Mouse (Mus musculus) cortical plate, adult 2 months (tissue): Measurements from ENCODE around the gene Hoxc5. TPM values are rescaled to one million over a fixed set of nuclear protein-coding genes. Genes with fewer than 3 reads are reported as not detected.

Source experiments
- H3K27ac ChIP-seq: fragments of 200-500 bp; 2 replicates; pipeline ENCODE4 v1.5.1; 2012; ENCODE audit warnings: low read length, control low read depth, inconsistent platforms; ENCODE audit not compliant: insufficient read depth
- H3K4me1 ChIP-seq: fragments of 200-500 bp; 2 replicates; pipeline ENCODE4 v1.6.1; 2011; ENCODE audit warnings: low read length; ENCODE audit not compliant: control insufficient read depth, insufficient read depth
- H3K4me3 ChIP-seq: fragments of 200-500 bp; 2 replicates; pipeline ENCODE4 v1.5.1; 2011; ENCODE audit warnings: mild to moderate bottlenecking, low read length, control low read depth; ENCODE audit not compliant: insufficient read depth
- CTCF ChIP-seq: fragments of 200-500 bp; IDR thresholded peaks from 2 replicates; pipeline ENCODE4 v1.5.1; 2011; ENCODE audit warnings: mild to moderate bottlenecking, control low read depth, low read length; ENCODE audit not compliant: insufficient read depth; ENCODE audit errors: extremely low read depth
- POLR2A ChIP-seq: fragments of 200-500 bp; IDR thresholded peaks from 2 replicates; pipeline ENCODE4 v1.6.1; 2011; ENCODE audit warnings: mild to moderate bottlenecking, low read length, control low read depth; ENCODE audit not compliant: insufficient read depth; ENCODE audit errors: extremely low read depth
- polyA plus RNA-seq: library from polyadenylated mRNA; depleted of rRNA; stranded (reverse); fragments of >200 nt; gene quantifications from 2 replicates; pipeline ENCODE4 v1.2.3, GENCODE M21; 2012

Hoxc5 gene
- polyA plus RNA-seq, 1 experiment, result not detected

DNA sequence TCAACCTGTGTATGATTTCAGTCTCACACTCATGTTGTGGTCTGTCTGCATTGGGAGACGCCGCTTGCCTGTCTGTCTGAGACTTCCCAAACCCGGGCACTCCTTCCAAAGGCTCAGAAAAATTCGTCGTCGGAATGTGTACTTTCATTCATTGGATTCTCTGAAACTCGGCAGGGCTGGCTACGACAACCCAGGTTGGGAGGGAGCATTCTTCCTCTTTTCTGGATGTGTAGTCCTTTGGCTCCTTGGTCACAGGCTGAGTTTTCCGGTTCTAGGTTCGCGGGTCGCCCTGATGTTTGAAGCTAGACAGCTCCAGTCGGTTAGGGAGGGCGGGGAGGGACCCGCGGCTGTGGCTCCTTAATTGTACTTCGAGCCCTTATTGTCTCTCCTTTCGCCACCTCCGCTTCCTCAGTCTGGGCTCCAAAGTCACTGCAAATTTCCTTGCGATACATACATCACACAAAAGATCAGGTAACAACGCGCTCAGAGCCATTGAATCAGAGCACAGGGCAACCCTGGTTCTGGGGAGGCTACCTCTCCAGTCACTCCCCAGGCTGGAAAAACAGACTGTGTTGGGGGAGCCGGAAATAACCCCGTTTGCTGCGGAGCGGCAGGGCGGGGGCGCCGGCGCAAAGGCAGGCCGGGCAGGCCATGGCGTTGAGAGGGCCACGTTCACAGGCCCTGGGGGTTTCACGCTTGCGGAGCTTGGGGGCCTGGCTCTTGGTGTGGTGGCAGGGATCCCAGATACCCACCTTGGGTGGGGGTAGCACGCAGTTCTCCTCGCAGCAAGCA is 9.6 kb downstream of the Hoxc5 start:
- Histone ChIP-seq H3K4me3 (no peak overlapping the region), H3K27ac (no peak overlapping the region), H3K4me1 (no peaks in the 10 kb centered on the region)
- TF ChIP-seq POLR2A, result no peak
- no peak for TF ChIP-seq CTCF

DNA sequence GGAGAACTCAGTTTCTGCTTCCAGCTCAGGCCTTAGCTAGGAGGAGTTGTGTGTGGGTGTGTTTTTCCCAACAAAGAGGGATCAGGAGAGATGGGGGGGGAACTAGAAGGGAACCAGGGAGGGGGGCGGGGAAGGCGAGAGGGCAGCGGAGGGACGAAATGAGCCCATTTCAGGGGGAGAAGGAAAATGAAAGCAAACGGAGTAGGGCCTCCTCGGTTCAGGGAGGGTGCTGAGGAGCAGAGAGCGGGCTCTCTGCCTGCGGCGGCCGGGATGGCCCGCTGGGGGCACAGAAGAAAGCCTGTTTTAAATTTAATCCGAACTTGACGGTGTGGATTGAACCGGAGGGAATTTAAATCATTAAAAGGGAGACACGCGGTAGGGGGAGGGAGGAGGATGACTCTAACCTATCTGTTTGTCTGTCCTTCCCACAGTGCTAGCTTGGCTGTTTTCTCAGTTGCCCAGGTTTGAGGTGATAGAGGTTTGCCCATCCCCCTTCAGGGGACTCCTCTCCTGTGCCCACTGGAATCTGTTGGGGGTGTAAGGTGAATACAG is 10.3 kb downstream of the Hoxc5 start:
- no peaks in the 10 kb centered on the region for H3K4me1 ChIP-seq
- H3K27ac ChIP-seq, result no peak overlapping the region
- no peak overlapping the region for H3K4me3 ChIP-seq
- TF ChIP-seq POLR2A, result no peak
- TF ChIP-seq CTCF, result no peak

DNA sequence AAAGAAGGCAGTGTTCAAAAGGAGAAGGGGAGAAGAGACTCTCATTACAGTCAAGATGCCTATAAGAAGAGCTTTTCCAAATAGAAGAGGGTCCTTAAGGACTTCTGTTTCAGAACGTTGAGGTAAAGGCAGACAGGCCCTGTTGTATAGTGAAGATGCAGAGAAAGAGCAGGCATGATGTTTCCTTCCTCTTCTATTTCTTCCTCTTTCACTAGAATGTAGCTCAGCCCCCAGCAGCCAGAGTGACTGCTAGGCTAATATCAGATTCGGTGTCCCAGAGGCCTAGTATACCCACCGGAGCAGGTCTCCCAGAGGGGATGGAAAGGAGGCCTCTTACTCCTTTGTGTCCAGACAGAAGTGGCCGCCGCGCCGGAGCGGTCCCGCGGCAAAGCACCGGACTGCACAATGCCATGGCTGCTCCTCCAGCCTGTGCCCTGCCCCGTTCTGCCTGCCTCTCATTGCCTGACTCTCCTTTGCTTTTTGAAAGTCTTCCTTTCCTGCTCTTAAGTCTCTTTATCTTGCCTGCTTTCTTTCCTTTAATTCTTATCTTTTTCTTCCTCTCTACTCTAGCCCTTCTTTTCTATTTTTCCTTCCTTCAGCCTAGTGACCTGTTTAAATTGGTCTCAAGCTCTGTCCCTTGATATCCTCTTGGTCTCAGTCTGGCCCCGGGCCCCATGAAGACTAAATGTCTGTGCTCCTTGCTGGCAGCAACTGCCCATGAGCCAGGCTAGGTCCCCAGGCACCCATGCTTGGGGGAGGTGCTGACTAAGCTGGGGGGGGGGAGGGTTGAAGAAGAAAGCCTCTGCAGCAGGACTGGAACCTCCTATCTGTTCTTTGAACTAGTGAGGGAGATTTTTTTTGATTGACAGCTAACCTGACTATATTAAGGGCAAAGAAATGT is 11.6 kb downstream of the Hoxc5 start:
- Histone ChIP-seq H3K27ac (no peak overlapping the region), H3K4me3 (no peak overlapping the region), H3K4me1 (no peaks in the 10 kb centered on the region)
- TF ChIP-seq POLR2A, result no peak
- no peak for TF ChIP-seq CTCF

DNA sequence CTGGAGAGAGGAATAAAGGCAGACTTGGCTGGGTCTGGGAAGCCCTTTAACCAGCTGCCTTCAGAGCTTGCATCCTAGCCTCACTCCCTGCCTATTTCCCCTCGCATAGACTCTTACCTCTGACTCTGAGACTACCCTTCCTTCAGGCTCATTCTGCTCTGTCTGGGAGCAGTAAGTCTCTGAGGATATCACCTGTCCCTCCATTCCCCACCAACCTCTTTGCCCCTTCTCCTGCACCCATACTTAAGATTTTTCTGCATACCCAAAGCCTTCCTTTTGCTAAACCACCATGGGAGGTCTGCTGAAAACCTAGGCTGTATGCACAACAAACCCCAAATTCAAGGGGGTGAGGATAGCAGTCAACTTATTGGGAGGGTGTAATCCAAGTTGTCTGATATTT is 12.7 kb downstream of the Hoxc5 start:
- H3K4me1 ChIP-seq, result no peaks in the 10 kb centered on the region
- no peak for TF ChIP-seq POLR2A
- TF ChIP-seq CTCF, result no peak
- no peak overlapping the region for H3K27ac ChIP-seq
- H3K4me3 ChIP-seq, result no peak overlapping the region

DNA sequence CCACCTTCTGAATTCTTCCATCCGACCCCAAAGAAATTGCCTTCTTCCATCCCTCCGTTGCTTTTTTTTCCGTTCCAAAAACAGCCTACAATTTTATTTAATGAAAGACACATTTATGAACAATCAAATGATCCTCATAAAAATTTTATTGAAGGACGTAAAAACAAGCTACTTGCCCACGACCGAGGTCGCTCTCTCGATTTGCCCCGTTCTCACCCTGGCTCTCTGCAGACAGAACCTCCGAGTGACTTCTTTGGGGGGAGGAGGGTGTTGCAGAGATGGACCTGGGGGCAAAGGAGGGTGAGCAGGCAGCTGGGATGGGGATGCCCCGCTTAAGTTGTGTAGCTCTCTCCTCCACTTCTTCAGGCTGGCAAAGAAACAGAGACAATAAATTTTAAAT is 13.1 kb downstream of the Hoxc5 start:
- TF ChIP-seq CTCF, result no peak
- TF ChIP-seq POLR2A, result no peak
- Histone ChIP-seq H3K4me3 (no peak overlapping the region), H3K4me1 (no peaks in the 10 kb centered on the region), H3K27ac (no peak overlapping the region)

DNA sequence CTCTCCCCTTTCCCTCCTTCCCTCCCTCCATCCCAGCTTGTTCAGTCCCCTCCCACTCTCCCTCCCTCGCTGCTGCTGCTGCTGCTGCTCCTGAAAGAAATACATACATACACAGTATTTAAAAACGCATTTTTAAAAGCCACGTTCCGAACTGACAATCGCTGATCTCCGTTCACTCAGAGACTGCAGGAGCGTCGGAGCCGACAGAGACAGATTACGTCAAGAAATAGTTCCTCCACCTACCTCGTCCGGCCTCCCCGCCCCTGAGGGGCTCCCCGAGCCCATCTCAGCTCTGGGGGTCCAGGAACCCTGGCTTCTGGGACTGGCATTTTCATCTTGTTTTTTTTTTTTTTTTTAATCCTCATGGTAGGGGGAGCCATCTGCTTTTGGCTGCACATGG is 13.7 kb downstream of the Hoxc5 start:
- no peaks in the 10 kb centered on the region for H3K4me1 ChIP-seq
- no peak overlapping the region for H3K4me3 ChIP-seq
- TF ChIP-seq POLR2A (no peak), CTCF (no peak)
- H3K27ac ChIP-seq, result no peak overlapping the region

DNA sequence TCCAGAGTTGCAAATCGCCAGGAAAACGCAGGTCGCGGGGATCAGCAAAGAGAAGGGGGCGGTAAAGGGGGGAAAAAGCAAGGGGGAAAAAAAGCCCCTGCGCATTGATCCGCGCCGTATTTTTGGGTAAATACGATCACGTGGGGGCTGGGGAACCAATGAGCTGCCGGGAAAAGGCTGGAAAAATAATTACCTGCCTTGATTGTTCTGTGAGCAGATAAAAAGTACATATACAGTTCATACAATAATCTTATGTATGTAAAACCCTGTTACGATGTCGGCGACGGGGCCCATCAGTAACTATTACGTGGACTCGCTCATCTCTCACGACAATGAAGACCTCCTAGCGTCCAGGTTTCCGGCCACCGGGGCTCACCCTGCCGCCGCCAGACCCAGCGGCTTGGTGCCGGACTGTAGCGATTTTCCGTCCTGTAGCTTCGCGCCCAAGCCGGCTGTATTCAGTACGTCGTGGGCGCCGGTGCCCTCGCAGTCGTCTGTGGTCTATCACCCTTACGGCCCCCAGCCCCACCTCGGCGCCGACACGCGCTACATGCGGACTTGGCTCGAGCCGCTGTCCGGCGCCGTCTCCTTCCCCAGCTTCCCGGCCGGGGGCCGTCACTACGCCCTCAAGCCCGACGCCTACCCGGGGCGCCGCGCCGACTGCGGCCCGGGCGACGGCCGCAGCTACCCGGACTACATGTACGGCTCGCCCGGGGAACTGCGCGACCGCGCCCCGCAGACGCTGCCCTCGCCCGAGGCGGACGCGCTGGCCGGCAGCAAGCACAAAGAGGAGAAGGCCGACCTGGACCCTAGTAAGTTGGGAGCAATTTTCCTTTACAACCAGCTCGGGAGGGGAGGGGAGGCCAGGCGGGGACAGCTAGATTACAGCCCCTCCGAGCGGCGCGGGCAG is 14.4 kb downstream of the Hoxc5 start:
- H3K27ac ChIP-seq, result no peak overlapping the region
- H3K4me1 ChIP-seq, result no peaks in the 10 kb centered on the region
- TF ChIP-seq POLR2A (no peak), CTCF (no peak)
- no peak overlapping the region for H3K4me3 ChIP-seq

DNA sequence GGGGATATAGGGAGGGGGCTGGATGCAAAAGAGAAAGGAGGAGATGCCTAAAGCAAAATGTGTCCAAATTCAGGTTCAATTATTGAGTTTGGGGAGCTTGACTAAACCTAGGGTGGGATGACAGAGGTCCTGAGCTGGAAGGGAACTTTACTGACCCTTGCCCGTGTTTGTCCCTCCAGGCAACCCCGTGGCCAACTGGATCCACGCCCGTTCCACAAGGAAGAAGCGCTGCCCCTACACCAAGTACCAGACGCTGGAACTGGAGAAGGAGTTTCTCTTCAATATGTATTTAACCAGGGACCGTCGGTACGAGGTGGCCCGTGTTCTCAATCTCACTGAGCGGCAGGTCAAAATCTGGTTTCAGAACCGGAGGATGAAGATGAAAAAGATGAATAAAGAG is 16.5 kb downstream of the Hoxc5 start:
- TF ChIP-seq POLR2A (no peak), CTCF (no peak)

DNA sequence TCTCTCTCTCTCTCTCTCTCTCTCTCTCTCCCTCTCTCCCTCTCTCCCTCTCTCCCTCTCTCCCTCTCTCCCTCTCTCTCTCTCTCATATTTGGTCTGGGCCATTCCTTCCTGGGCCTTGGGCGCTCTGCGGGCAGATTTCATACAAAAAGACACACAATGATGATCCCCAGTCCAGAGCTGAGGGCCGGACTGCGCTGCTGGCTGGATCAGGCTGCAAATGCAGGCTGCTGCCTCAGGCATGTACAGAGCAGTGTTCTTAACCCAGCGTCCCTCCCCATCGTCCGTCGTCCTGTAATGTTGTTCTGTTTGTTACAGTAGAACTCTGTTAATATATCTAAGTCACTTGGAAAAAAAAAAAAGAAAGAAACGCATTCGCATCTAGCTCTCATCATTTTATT is 17.3 kb downstream of the Hoxc5 start:
- no peaks in the 10 kb centered on the region for H3K4me1 ChIP-seq
- TF ChIP-seq POLR2A (no peak), CTCF (no peak)
- no peak overlapping the region for H3K4me3 ChIP-seq
- no peak overlapping the region for H3K27ac ChIP-seq

More for the DNA sequence above, 16.5 kb downstream of the Hoxc5 start:
- H3K27ac ChIP-seq, result no peak overlapping the region
- H3K4me1 ChIP-seq, result no peaks in the 10 kb centered on the region
- H3K4me3 ChIP-seq, result no peak overlapping the region
